Mouse (Mus musculus) hindbrain, embryonic 15.5 days (tissue): ENCODE data around the gene Rtbdn. TPM values are rescaled to one million over a fixed set of nuclear protein-coding genes. Genes with fewer than 3 reads are reported as not detected.
A peak's percentile ranks its signal among the peaks of the same experiment; 100 is the strongest.

Experiments
- ATAC-seq: fragments of 200-750 bp; cut with Nextera tagmentation; 2 replicates; pipeline ENCODE4 v1.8.0; 2017; ENCODE audit warnings: low read depth, moderate number of reproducible peaks, moderate TSS enrichment; ENCODE audit not compliant: low FRiP score
- H3K27ac ChIP-seq: fragments of 300-500 bp; sonication (generic); replicated peaks from 2 replicates; pipeline ENCODE4 v1.5.1; 2015; ENCODE audit warnings: mild to moderate bottlenecking, inconsistent platforms
- H3K27me3 ChIP-seq: fragments of 300-500 bp; sonication (generic); 2 replicates; pipeline ENCODE4 v1.6.1; 2015; ENCODE audit warnings: control low read depth, inconsistent platforms
- H3K36me3 ChIP-seq: fragments of 300-500 bp; sonication (generic); 2 replicates; pipeline ENCODE4 v1.6.1; 2015; ENCODE audit warnings: control low read depth, inconsistent platforms
- H3K4me1 ChIP-seq: fragments of 300-500 bp; sonication (generic); replicated peaks from 2 replicates; pipeline ENCODE4 v1.6.1; 2015; ENCODE audit warnings: control low read depth, inconsistent platforms
- H3K4me2 ChIP-seq: fragments of 300-500 bp; sonication (generic); 2 replicates; pipeline ENCODE4 v1.6.1; 2015; ENCODE audit warnings: moderate library complexity, mild to moderate bottlenecking, inconsistent platforms
- H3K4me3 ChIP-seq: fragments of 300-500 bp; sonication (generic); 2 replicates; pipeline ENCODE4 v1.5.1; 2015; ENCODE audit warnings: mild to moderate bottlenecking, inconsistent platforms
- H3K9ac ChIP-seq: fragments of 300-500 bp; sonication (generic); 2 replicates; pipeline ENCODE4 v1.6.1; 2015; ENCODE audit warnings: inconsistent platforms
- H3K9me3 ChIP-seq: fragments of 300-500 bp; sonication (generic); 2 replicates; pipeline ENCODE4 v1.6.1; 2016; ENCODE audit warnings: control low read depth, inconsistent platforms
- WGBS: fragments of 180-500 bp; shearing (Covaris S2); methylation state at CpG from one replicate; pipeline ENCODE4 v1.1.7; 2015; 5-methylcytosine and 5-hydroxymethylcytosine counted together
- polyA plus RNA-seq: library from polyadenylated mRNA; unstranded; fragments of >200 nt; fragmentation: Nextera tagmentation; extraction: Ambion mirVana; gene quantifications from 2 replicates; pipeline ENCODE4 v1.2.1, GENCODE M21; 2015

Rtbdn gene
- polyA plus RNA-seq, 1 experiment from 2014 or later, result 3.5 TPM

DNA sequence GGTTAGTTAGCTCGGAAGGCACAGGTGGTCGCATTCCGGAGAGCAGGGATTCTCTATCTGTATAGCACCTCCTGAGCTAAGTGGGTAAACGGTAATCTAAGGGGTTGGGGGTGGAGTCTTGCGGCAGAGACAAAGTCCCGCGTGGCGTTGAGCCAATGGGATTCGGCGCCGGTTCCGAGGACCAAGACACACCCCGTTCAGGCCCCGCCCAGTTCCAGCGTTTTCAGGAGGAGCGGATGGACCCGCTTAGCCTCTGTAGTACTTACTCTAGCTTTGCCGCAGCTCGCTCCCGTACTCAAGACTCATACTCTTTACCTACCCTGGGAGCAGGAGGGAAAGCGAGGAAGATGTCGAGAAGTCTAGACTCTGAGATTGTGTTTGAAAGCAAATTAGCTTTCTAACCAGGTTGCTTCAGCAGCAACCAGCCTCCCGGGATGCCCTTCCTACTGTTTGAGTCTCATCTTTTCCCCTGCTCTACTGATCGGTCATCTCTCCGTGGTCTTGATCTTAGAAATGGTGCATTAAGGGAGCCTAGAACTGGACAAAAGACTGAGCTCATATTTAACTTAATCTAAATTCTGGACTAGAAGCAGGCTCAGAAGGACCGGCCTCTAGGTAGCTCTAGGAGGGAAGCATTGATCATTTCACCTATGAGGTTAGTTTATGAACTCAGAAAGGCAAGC lies 2.2 kb upstream of the Rtbdn start:
- 2% methylated on average over 26 of the region's 26 CpGs for WGBS

DNA sequence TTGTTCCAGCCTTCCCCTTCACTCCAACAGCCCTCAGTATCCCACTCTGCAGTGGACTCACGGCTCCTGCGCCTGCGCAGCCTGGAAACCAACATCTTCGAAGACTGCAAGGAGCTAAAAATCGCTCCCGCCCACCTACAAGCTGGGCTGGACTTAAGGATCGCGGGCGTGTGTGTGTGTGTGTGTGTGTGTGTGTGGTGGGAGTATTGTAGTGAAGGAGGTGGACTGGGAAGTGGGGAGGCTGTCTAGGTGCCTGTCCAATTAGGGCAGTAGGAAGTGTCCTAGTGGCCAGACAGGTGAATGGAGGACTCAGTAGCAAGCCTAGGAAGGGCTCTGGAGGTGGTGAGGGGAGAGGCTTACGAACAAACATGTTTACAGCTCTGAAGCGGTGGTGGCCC lies 1.6 kb upstream of the Rtbdn start:
- peak overlapping the region; percentile 62 for H3K4me2 ChIP-seq
- H3K36me3 ChIP-seq, result no peaks in the 10 kb centered on the region
- H3K27me3 ChIP-seq, result peaks cover 22% of the 10 kb centered on the region
- WGBS, result under 1% methylated on average over 11 of the region's 11 CpGs
- H3K4me3 ChIP-seq, result peak overlapping the region; percentile 64
- peak overlapping the region; percentile 79 for H3K9ac ChIP-seq
- ATAC-seq, result peak; percentile 65
- peaks cover 34% of the 10 kb centered on the region for H3K4me1 ChIP-seq
- peak overlapping the region; percentile 85 for H3K27ac ChIP-seq
- no peaks in the 10 kb centered on the region for H3K9me3 ChIP-seq

More for the DNA sequence above, 2.2 kb upstream of the Rtbdn start:
- Histone ChIP-seq H3K27ac (peak overlapping the region; percentile 34; the same call in 1 of the 2 replicates), H3K9me3 (no peaks in the 10 kb centered on the region), H3K4me2 (peak overlapping the region; percentile 62), H3K36me3 (no peaks in the 10 kb centered on the region), H3K27me3 (peaks cover 16% of the 10 kb centered on the region; the same call in 1 of the 2 replicates), H3K4me3 (peak overlapping the region; percentile 64), H3K4me1 (peaks cover 34% of the 10 kb centered on the region), H3K9ac (peak overlapping the region; percentile 79; the same call in 1 of the 2 replicates)
- peak; percentile 35; the same call in 1 of the 2 replicates for ATAC-seq

DNA sequence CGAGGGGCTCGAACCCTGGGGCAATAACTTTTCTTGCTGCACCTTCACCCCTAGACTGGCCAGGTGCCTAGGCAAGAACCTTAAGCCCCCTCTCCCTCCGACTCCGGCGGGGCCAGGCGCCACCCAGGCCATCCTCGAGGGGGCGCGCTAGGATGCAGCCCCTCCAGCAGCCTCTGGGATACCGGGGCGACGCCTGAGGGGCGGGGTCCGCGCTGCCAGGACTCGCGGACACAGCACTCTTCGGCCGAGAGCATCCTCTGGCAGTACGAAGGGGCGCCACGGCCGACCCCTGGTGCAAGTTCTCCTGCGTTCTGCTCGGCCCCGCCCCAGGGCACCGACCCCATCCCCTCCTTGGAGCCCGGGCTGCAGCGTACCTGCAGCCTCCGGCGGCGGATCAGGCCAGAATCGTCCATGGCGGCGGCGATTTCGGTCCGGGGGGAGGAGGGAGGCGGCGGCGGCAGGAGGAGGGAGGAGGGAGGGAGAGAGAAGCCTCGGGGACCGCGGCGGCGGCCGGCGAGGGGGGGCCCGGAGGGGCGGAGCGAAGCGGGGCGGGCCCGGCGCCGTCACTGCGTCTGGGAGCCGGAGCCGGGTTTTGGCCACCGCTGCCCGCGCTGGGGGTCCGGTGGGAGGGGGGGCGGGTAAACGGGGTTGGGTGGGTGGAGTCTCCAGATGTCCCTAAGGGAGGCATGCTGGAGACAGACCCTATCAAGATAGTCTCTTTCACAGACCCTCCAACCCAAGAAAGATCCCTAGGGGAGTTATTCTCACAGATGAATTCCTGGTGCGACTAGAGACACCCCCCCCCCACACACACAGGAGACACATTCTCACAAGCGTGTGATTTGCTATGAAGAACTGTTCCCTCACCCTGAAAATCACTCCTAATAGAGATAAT lies 911 bp upstream of the Rtbdn start:
- no peaks in the 10 kb centered on the region for H3K36me3 ChIP-seq
- peak; percentile 68 for ATAC-seq
- H3K9me3 ChIP-seq, result no peaks in the 10 kb centered on the region
- peak overlapping the region; percentile 64 for H3K4me3 ChIP-seq
- H3K27me3 ChIP-seq, result peaks cover 28% of the 10 kb centered on the region
- peak overlapping the region; percentile 79 for H3K9ac ChIP-seq
- peak overlapping the region; percentile 62 for H3K4me2 ChIP-seq
- WGBS, result under 1% methylated on average over 45 of the region's 67 CpGs
- peaks cover 34% of the 10 kb centered on the region for H3K4me1 ChIP-seq
- H3K27ac ChIP-seq, result peak overlapping the region; percentile 85

DNA sequence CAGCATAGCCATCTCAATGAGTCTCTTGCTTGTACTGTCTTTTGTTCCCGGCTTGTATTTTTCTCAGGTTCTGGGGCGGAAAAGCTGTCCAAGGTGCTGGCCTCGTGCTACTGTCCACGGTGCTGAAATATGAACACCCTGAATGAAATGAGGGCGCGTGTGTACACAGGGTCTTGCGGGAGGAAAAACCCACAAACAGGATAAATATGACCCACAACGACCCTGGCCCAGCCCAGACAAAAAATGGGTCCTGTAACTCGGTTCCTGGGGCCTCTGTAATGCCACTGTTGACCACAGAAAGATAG lies 402 bp downstream of the Rtbdn start:
- Histone ChIP-seq H3K4me2 (peak overlapping the region; percentile 62), H3K27me3 (peaks cover 36% of the 10 kb centered on the region), H3K9me3 (no peaks in the 10 kb centered on the region), H3K4me3 (peak overlapping the region; percentile 64), H3K9ac (no peak overlapping the region), H3K27ac (peak overlapping the region; percentile 85), H3K4me1 (peaks cover 34% of the 10 kb centered on the region), H3K36me3 (no peaks in the 10 kb centered on the region)
- WGBS, result 11% methylated on average over 9 of the region's 9 CpGs
- ATAC-seq, result no peak

DNA sequence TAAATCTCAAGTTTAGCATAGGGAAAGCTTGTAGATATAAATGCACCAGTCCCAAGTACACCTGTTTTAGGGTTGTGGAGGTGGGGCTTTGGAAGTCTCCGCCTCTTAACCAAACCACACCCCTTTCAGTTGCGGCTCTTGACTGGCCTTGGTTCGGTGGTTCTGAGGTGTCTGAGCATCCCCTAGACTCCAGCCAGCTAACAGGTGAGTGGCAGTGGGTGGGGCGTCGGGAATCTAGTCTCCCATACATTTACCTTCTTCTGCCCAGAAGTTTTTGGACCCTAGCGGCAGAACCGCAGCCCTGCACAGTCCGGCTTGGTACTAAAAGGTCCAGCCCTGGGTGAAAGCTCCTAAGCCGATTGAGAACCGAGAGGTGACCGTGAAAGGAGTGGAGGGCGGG lies 3.0 kb downstream of the Rtbdn start:
- Histone ChIP-seq H3K4me2 (no peak overlapping the region), H3K4me1 (peaks cover 23% of the 10 kb centered on the region), H3K27ac (no peak overlapping the region), H3K36me3 (no peaks in the 10 kb centered on the region), H3K9me3 (no peaks in the 10 kb centered on the region), H3K9ac (no peak overlapping the region), H3K27me3 (peaks cover 33% of the 10 kb centered on the region), H3K4me3 (no peak overlapping the region)
- no peak for ATAC-seq
- 23% methylated on average over 12 of the region's 12 CpGs for WGBS

DNA sequence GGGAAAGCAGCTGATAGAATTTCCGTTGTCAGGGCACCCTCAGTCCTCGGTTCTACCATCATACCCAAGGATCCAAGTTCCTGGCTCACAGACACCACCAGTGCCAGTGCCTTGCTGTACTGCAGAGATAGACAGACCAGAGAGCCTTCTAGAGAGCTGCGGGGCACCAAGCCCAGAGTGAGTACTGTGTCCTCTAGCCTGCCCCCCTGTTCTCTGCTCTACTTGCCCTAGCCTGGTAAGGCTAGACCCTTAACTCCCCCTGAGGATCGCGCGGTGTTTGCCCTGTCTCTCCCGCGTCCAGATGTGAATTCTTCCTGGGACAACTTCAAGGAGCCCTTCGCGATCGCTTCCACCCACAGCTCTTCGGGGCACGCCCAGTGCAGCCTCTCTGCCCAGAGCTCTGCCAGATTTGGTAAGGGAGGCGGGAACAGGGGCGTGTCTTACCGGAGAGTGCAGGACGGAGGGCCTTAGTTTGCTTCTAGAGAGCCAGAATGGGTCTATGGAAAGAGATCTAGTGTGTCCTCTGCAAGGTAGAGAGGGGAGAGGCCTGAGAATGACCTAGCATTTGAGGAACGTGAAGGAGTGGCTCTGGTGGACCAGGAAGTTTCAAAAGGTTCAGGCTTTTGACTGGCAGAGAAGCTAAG lies 5.9 kb downstream of the Rtbdn start:
- Histone ChIP-seq H3K27me3 (peaks cover 30% of the 10 kb centered on the region), H3K9me3 (no peaks in the 10 kb centered on the region), H3K36me3 (no peaks in the 10 kb centered on the region), H3K4me2 (no peak overlapping the region), H3K27ac (no peak overlapping the region), H3K4me3 (no peak overlapping the region), H3K4me1 (no peaks in the 10 kb centered on the region), H3K9ac (no peak overlapping the region)
- WGBS, result 11% methylated on average over 18 of the region's 18 CpGs
- no peak; the same call in 1 of the 2 replicates for ATAC-seq

DNA sequence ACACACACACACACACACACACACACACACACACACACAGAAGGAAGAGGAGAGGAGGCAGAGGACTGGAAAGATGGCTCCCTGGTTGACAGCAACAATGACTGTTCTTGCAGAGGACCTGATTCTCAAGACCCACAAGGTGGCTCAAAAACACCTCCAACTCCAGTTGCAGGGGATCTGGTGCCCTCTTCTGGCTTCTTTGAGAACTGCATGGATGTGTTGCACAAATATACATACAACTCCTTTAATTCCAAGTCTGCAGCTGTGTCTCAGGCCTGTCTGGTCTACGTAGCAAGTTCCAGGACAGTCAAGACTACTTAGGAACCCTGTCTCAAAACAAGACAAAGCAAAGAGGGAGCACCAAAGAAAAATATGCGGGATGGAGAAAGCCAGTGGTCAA lies 10.0 kb downstream of the Rtbdn start:
- Histone ChIP-seq H3K9ac (no peak overlapping the region), H3K4me2 (no peak overlapping the region), H3K27ac (no peak overlapping the region), H3K9me3 (no peaks in the 10 kb centered on the region), H3K27me3 (0 out of 2 replicates have a peak, but pooled peaks cover 4% of the 10 kb centered on the region), H3K36me3 (0 out of 2 replicates have a peak, but pooled peaks cover 3% of the 10 kb centered on the region), H3K4me1 (no peaks in the 10 kb centered on the region), H3K4me3 (no peak overlapping the region)
- no peak for ATAC-seq
- WGBS, result 40% methylated on average over 2 of the region's 2 CpGs

DNA sequence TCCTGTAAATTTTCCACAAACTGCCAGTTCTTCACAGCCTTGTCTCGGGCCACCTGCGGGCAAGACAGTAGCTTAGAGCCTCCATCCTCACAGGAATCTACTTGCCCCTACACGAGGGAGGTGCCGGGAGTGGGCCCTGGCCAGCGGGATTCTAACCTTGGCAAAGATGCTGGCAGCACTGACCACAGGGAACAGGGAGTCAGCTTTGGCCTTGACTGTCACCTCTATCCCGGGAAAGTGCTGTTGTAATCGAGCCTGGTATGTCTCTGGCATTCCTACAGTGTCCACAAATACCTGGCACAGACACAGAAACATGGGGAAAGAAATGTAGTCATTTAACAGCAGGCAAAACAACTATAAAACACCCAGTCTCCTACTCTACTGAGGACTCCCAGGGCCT lies 13.0 kb downstream of the Rtbdn start:
- ATAC-seq, result no peak
- Histone ChIP-seq H3K9me3 (no peaks in the 10 kb centered on the region), H3K27ac (no peak overlapping the region), H3K4me3 (no peak overlapping the region), H3K4me1 (peaks cover 1% of the 10 kb centered on the region), H3K9ac (no peak overlapping the region), H3K36me3 (0 out of 2 replicates have a peak, but pooled peaks cover 3% of the 10 kb centered on the region), H3K27me3 (no peaks in the 10 kb centered on the region), H3K4me2 (no peak overlapping the region)
- WGBS, result 93% methylated on average over 7 of the region's 7 CpGs

DNA sequence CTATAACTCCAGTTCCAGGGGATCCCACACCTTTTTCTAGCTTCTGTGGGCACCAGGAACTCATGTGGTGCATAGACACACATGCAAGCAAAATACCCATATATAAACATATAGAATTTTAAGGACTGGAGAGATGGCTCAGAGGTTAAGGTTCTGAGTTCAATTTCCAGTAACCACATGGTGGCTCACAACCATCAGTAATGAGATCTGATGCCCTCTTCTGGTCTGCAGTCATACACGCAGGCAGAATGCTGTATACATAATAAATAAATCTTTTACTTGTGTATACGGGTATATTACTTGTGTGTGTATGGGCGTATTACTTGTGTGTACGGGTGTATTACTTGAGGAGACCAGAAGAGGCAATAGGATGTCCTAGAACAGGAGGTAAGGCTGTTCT lies 17.2 kb downstream of the Rtbdn start:
- no peak for ATAC-seq
- Histone ChIP-seq H3K4me3 (no peak overlapping the region), H3K36me3 (0 out of 2 replicates have a peak, but pooled peaks cover 3% of the 10 kb centered on the region), H3K9me3 (no peaks in the 10 kb centered on the region), H3K27ac (no peak overlapping the region), H3K4me2 (no peak overlapping the region), H3K27me3 (no peaks in the 10 kb centered on the region), H3K9ac (no peak overlapping the region), H3K4me1 (peaks cover 33% of the 10 kb centered on the region)
- WGBS, result 89% methylated on average over 4 of the region's 4 CpGs

DNA sequence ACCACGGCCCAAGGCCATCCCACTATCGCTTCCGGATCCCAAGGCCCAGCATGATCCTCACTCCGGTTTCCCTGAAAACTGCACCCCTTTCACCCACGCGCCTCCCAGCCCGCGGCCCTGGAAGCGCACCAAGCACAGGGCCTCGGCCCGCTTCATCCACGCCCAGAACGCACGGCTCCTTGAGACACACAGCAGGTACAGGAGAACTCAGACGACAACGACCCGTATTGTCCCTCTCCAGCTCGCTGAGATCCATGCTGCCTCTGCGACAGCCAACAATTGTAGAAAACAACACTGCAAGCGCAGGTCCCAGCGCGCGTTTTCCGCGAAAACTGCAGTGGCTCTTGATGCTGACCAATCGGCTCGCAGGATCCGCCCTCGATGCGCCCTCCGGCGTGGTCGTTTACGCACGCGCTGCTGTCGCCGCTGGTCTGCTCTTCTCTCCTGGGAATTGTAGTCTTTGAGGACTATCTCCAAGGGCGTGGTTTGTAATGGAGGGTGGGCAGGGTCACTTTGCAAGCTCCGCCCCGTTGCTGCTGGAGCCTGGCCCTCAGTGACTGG lies 19.0 kb downstream of the Rtbdn start:
- Histone ChIP-seq H3K27me3 (no peaks in the 10 kb centered on the region), H3K4me1 (peaks cover 38% of the 10 kb centered on the region), H3K4me3 (peak overlapping the region; percentile 71), H3K27ac (peak overlapping the region; percentile 78), H3K9ac (peak overlapping the region; percentile 59), H3K9me3 (no peaks in the 10 kb centered on the region), H3K36me3 (no peaks in the 10 kb centered on the region), H3K4me2 (peak overlapping the region; percentile 92)
- WGBS, result under 1% methylated on average over 41 of the region's 41 CpGs
- ATAC-seq, result peak; percentile 82

DNA sequence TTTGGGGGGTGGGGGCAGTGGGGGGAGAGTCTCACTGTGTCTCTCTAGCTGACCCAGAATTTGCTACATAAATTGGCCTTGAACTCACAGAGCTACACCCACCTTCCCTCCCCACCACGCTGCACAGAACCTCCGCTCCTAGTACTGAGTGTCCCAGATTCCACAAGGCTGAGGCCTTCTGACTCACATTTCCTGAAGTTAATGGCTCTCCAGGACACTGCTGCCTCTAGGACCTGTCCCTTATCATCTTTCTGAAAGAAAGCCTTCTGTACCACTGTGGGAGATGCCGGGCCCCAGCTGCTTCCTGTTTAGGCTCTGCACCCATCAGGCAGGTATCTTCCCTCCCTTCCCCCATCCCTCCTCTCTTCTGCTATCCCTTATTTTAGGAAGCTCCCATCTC lies 19.8 kb downstream of the Rtbdn start:
- H3K4me1 ChIP-seq, result peaks cover 45% of the 10 kb centered on the region
- H3K4me2 ChIP-seq, result peak overlapping the region; percentile 92
- H3K9ac ChIP-seq, result peak overlapping the region; percentile 59; the same call in 1 of the 2 replicates
- H3K4me3 ChIP-seq, result peak overlapping the region; percentile 71
- no peaks in the 10 kb centered on the region for H3K9me3 ChIP-seq
- 60% methylated on average over 3 of the region's 3 CpGs for WGBS
- peak overlapping the region; percentile 78; the same call in 1 of the 2 replicates for H3K27ac ChIP-seq
- ATAC-seq, result no peak
- no peaks in the 10 kb centered on the region for H3K27me3 ChIP-seq
- H3K36me3 ChIP-seq, result peaks cover 5% of the 10 kb centered on the region; the same call in 1 of the 2 replicates
